Mouse (Mus musculus) liver (tissue): ENCODE results near the gene Svs6.
"Not testable (repeated sequence)": the region's sequence is repeated elsewhere in the genome, so short reads cannot be mapped to it uniquely, and the experiment has no call there.

ENCODE experiments used
- DNase-seq: peaks from one replicate; pipeline ENCODE4 v3.0.0-alpha.2; 2020; ENCODE audit warnings: mixed read lengths

The Svs6 gene

DNA sequence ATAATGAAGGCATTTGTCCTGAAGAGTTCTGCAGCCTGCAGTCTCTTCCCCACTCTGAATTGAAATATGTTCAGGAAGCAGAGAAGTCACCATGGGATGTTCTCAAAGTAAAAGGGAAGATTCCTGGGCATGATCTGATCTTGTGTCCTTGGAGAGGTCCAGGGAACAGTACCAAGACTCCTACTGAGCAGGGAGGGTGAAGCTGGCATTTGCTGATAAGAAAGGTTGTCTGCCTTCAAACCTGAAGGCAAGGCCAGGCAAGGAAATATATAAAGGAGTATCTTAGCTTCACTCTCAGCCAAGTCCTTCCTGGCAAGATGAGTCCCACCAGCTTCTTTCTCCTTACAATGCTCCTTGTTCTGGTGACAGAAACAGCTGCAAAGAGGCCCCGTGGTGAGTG is at the start of gene Svs6:
TSS of gene Svs6 (plus strand) at position 301 of the 400 bp plus-strand sequence.
- not testable (repeated sequence) for DNase-seq

GRCm38 (mm10) chr2:164278359-164278758 is 38.2 kb upstream of the Svs6 start, which contains the start of gene Svs4:
TSS of gene Svs4 (minus strand) at chr2:164278459.
- DNase-seq = no peak

GRCm38 (mm10) chr2:164288968-164289367 is 27.6 kb upstream of the Svs6 start, which contains the start of gene Svs3a:
TSS of gene Svs3a (plus strand) at chr2:164289268.
- DNase-seq = not testable (repeated sequence)

DNA sequence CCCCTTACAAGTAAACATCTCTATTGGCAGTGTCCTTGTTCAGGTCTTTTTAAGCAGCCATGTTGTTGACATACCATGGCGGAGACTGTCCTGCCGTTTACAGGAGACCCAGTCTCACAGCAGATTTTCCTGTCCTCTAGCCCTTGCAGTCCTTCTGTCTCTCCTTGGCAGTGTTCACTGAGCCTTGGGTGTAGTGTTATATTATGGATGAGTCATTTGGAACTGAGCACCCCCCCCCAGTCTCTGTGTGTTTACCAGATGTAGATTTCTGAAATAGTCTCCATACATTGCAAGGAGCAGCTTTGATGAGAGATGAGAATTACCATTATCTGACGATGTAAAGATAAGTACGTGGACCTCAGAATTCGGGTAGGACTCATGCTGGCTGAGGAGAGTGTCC is 4.0 kb upstream of the Svs6 start:
- DNase-seq = no peak

GRCm38 (mm10) chr2:164315460-164315859 is 1.1 kb upstream of the Svs6 start:
- DNase-seq = not testable (repeated sequence)

DNA sequence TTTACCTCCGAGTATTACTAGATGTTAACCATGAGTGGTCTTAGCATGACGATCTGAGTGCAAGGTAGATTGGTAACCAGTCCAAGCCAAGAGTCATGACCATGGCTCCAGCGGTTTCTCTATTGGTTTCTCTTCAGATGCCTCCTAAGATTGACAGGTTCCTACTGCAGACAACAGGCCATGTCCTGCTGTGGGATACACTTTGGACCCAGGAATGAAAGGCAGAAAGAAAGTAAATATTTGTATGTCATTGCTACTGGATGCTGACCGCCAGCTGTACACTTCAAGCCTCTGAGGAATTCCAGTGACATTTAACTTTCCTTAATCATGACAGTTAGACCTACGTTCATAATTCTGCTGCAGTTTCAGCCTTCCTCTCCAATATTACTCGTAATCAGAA is 4.4 kb downstream of the Svs6 start:
- DNase-seq = no peak

GRCm38 (mm10) chr2:164332440-164332839 is 15.9 kb downstream of the Svs6 start, which contains the start of gene Svs5:
TSS of gene Svs5 (plus strand) at chr2:164332740.
- not testable (repeated sequence) for DNase-seq

GRCm38 (mm10) chr2:164343732-164344131 is 27.2 kb downstream of the Svs6 start:
- not testable (repeated sequence) for DNase-seq

DNA sequence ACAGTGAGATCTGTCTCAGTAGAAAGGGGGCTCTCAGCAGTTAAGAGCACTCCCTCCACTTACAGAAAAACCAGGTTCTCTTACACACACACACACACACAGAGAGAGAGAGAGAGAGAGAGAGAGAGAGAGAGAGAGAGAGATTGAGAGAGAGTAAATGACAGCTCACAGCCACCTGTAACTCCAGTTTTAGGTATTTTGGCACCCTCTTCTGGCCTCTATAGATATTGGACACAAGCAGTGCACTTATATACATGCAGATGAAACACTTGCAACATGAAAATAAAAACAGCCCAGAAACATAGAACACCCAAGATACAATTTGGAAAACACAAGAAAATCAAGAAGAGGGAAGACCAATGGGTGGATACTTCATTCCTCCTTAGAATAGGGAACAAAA is 31.1 kb downstream of the Svs6 start:
- not testable (repeated sequence) for DNase-seq

GRCm38 (mm10) chr2:164348980-164349379 is 32.4 kb downstream of the Svs6 start:
- peak; percentile 37 for DNase-seq

DNA sequence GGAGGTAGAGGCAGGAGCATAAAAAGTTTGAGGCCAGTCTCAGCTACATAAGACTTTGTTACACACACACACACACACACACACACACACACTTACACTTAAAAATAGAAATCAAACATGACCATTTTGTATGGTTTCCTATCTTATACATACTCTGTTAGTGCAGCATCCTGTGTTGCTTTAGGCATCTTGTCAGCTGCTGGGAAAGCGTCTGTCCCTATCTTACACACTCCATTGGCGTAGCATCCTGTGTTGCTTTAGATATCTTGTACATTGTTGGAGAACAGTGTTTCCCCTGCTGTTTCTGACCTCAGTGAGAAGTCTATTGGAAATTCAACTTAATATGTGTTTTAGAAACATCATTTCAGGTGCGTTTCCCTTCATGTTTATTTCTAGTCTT is 36.1 kb downstream of the Svs6 start:
- DNase-seq = no peak

- no peak for DNase-seq
Measured at GRCm38 (mm10) chr2:164353356-164353755, 36.8 kb downstream of the Svs6 start.

DNA sequence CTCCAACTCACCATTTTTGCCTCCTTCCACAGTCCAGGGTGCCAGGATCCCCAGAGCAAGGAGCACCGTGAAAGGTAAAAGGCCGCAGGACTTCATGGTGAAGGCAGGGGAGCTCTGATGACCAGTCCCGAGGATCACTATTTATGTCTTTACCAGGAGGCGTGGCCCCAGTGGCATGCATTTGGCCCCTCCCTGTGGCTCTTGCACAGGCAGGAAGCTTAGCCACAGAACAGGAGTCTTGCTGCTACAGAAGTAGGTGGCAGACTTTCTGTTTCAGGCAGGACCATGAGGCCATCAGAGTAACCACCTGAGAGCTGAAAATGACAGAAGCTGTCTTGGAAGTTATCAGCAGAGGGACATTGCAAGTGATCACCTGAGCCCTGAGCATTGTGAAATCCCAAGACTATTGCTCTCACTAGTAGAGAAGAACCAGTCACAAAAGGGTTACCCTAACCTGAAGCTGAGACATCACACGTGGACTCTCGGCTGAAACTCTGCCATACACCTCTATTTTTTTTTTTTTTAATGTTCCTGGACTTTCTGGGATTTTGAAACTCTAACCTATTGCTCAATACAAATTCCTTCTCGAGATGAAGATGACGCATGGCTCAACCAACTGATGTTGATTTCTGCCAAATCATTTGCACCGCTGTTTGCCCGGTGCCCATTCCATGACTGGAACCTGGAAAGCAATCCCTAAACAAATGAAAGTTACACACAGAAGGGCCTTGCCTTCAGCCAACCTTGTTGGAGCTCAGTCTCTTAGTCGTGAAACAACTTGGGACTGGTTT is 39.8 kb downstream of the Svs6 start:
- DNase-seq = no peak

- no peak for DNase-seq
Measured at GRCm38 (mm10) chr2:164358373-164358772, 41.8 kb downstream of the Svs6 start.

GRCm38 (mm10) chr2:164359031-164359430 is 42.5 kb downstream of the Svs6 start:
- DNase-seq = no peak

DNA sequence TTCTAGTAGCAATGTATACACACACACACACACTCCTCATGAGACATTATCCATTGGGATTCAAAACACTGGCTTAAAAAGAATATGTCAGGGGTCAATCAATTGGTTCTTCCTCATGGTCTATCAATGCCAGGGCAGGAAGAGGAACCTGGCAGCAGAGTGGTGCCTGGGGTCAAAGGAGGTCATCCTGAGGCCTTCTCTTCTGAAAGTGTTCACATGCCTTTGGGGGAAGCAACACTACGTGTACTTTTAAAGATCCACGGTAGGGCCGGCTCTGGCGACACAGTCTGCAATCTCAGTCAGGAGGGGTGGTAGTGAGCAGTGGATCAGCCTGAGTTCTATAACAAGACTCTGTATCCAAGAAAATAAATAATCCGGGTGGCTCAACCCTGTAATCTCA is 43.1 kb downstream of the Svs6 start:
- no peak for DNase-seq

DNA sequence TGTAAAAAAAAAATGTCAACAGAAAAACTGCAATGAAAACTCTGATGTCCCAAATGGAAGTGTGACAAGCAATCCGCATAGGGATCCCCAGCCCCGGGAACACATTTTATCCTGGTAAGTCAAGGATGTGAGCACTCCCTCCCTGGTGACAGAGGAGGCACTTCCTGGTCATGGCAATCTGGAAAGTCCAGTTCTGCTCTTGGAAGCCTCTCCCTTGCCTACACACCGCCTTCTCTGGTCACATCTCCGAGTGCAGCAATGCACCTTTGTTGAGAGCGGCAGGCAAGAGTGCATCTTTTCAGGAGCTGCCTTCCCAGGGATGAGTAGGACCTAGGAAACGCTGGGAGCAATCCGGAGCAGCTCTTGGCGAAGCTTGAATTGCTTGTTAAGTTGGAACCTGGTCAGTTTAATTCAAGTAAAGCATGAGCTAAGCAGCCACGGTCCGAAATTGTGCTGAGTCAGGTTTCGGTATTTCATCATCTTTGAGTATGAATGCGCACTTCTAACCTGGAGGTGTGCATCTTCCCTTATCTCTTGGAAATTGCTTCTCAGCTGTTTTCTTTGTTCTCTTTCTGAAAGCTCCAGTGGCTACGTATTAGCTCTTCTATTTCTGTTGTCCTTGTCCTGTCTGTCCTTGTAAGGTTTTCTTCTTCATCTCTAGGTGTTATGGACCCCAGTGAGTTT is 44.6 kb downstream of the Svs6 start:
- no peak for DNase-seq

GRCm38 (mm10) chr2:164366947-164367346 is 50.4 kb downstream of the Svs6 start:
- no peak for DNase-seq
